Mouse (Mus musculus): Measurements from ENCODE around the gene Rnaseh2b.

Rnaseh2b gene

GRCm38 (mm10) chr14:62311672-62312071 is 19.3 kb downstream of the Rnaseh2b start:
- DNase-seq (ENCODE audit: low spot score in 2 of 2) = no peak

- DNase-seq (ENCODE audit: low spot score in 2 of 2) = no peak
Observed at GRCm38 (mm10) chr14:62322581-62323344, 30.4 kb downstream of the Rnaseh2b start.

GRCm38 (mm10) chr14:62323457-62323856 is 31.1 kb downstream of the Rnaseh2b start:
- no peak for DNase-seq (ENCODE audit: low spot score in 2 of 2)

- DNase-seq (ENCODE audit: low spot score in 2 of 2) = no peak
Observed at GRCm38 (mm10) chr14:62324943-62325342, 32.6 kb downstream of the Rnaseh2b start.

- DNase-seq (ENCODE audit: low spot score in 2 of 2) = no peak
Observed at GRCm38 (mm10) chr14:62326026-62326425, 33.6 kb downstream of the Rnaseh2b start.

GRCm38 (mm10) chr14:62327171-62327570 is 34.8 kb downstream of the Rnaseh2b start:
- no peak for DNase-seq (ENCODE audit: low spot score in 2 of 2)

GRCm38 (mm10) chr14:62328606-62329005 is 36.2 kb downstream of the Rnaseh2b start:
- no peak for DNase-seq (ENCODE audit: low spot score in 2 of 2)

GRCm38 (mm10) chr14:62329631-62330030 is 37.2 kb downstream of the Rnaseh2b start:
- DNase-seq (ENCODE audit: low spot score in 2 of 2) = no peak

- DNase-seq (ENCODE audit: low spot score in 2 of 2) = no peak
Observed at GRCm38 (mm10) chr14:62331457-62331856, 39.1 kb downstream of the Rnaseh2b start.

- peak; percentile 72 to 88 for DNase-seq (ENCODE audit: low spot score in 2 of 2)
Observed at GRCm38 (mm10) chr14:62331866-62332619, 39.7 kb downstream of the Rnaseh2b start.

GRCm38 (mm10) chr14:62333909-62334687 is 41.7 kb downstream of the Rnaseh2b start:
- DNase-seq (ENCODE audit: low spot score in 2 of 2) = no peak

GRCm38 (mm10) chr14:62339196-62339595 is 46.8 kb downstream of the Rnaseh2b start:
- DNase-seq (ENCODE audit: low spot score in 2 of 2) = no peak

- peak in 1 of 2 experiments; percentile 25 for DNase-seq (ENCODE audit: low spot score in 2 of 2)
Observed at GRCm38 (mm10) chr14:62341887-62342642, 49.7 kb downstream of the Rnaseh2b start.

- DNase-seq (ENCODE audit: low spot score in 2 of 2) = no peak
Observed at GRCm38 (mm10) chr14:62342643-62343144, 50.3 kb downstream of the Rnaseh2b start.

- no peak for DNase-seq (ENCODE audit: low spot score in 2 of 2)
Observed at GRCm38 (mm10) chr14:62346570-62346969, 54.2 kb downstream of the Rnaseh2b start.

- no peak for DNase-seq (ENCODE audit: low spot score in 2 of 2)
Observed at GRCm38 (mm10) chr14:62347103-62347502, 54.7 kb downstream of the Rnaseh2b start.

GRCm38 (mm10) chr14:62349786-62350185 is 57.4 kb downstream of the Rnaseh2b start:
- DNase-seq (ENCODE audit: low spot score in 2 of 2) = no peak

- DNase-seq (ENCODE audit: low spot score in 2 of 2) = no peak
Observed at GRCm38 (mm10) chr14:62350186-62350585, 57.8 kb downstream of the Rnaseh2b start.

GRCm38 (mm10) chr14:62350890-62351289 is 58.5 kb downstream of the Rnaseh2b start:
- DNase-seq (ENCODE audit: low spot score in 2 of 2) = no peak

GRCm38 (mm10) chr14:62353372-62353771 is 61.0 kb downstream of the Rnaseh2b start:
- no peak for DNase-seq (ENCODE audit: low spot score in 2 of 2)

GRCm38 (mm10) chr14:62353793-62354192 is 61.4 kb downstream of the Rnaseh2b start:
- DNase-seq (ENCODE audit: low spot score in 2 of 2) = no peak
